ENCODE assay signal across 8 mouse cellular contexts in genomic region chr5:67607804-67608673, GRCm38 (mm10). TPM values are rescaled to one million over a fixed set of nuclear protein-coding genes. Genes with fewer than 3 reads are reported as not detected.
DNase-seq lines count a peak whose midpoint lies in the region; ATAC-seq and TF ChIP-seq lines count a peak whose summit lies in the region.

Shisa3 (plus strand) TSS chr5:67607882.

- H3K9ac ChIP-seq in lung, postnatal 0 days (replicated peaks; ENCODE audit: low read depth) = no peak within 1 kb of the TSS

- 0 out of 2 replicates have a peak within 1 kb of the TSS, but pooled peaks have one; percentile 10 for H3K4me3 ChIP-seq in cortical plate, adult 2 months (ENCODE audit: insufficient read depth, low read length)
- peak within 1 kb of the TSS; percentile 71 for H3K4me3 ChIP-seq in heart, embryonic 10.5 days
- H3K4me3 ChIP-seq in kidney, adult 2 months (ENCODE audit: insufficient read depth, low read depth, low read length) = peak within 1 kb of the TSS; percentile 44
- H3K4me3 ChIP-seq in lung, postnatal 0 days (ENCODE audit: low read depth, low read length) = peak within 1 kb of the TSS; percentile 43

- no peaks in the 10 kb centered on the region for H3K4me1 ChIP-seq in cortical plate, adult 2 months (ENCODE audit: control insufficient read depth, insufficient read depth, low read length)
- peaks cover 19% of the 10 kb centered on the region for H3K4me1 ChIP-seq in heart, embryonic 10.5 days
- no peaks in the 10 kb centered on the region for H3K4me1 ChIP-seq in kidney, adult 2 months (ENCODE audit: control insufficient read depth, insufficient read depth, low read length)
- peaks cover 6% of the 10 kb centered on the region; the same call in 1 of the 2 replicates for H3K4me1 ChIP-seq in lung, postnatal 0 days (ENCODE audit: insufficient read depth, low read depth, low read length)

- H3K9me3 ChIP-seq in heart, embryonic 10.5 days = no peaks in the 10 kb centered on the region
- H3K9me3 ChIP-seq in lung, postnatal 0 days (ENCODE audit: low read length) = no peaks in the 10 kb centered on the region

- H3K36me3 ChIP-seq in heart, embryonic 10.5 days = no peaks in the 10 kb centered on the region
- no peaks in the 10 kb centered on the region for H3K36me3 ChIP-seq in kidney, adult 2 months (ENCODE audit: control insufficient read depth, insufficient read depth, low read length)
- no peaks in the 10 kb centered on the region for H3K36me3 ChIP-seq in lung, postnatal 0 days (ENCODE audit: insufficient read depth, low read length)

- WGBS in heart, embryonic 10.5 days = under 1% methylated on average over 86 of the region's 86 CpGs
- 1% methylated on average over 86 of the region's 86 CpGs for WGBS in kidney, adult 2 months
- 1% methylated on average over 78 of the region's 86 CpGs for WGBS in lung, postnatal 0 days

- no peak for TF ChIP-seq CTCF in cortical plate, adult 2 months (IDR thresholded peaks at IDR 0.05; ENCODE audit: extremely low read depth, insufficient read depth, low read length)
- TF ChIP-seq CTCF in kidney, adult 2 months (conservative IDR thresholded peaks at IDR 0.05; ENCODE audit: insufficient read depth, insufficient read length, low read depth, low read length) = no peak
- peak; percentile 19; the same call in 1 of the 2 replicates for TF ChIP-seq CTCF in lung, postnatal 0 days (IDR thresholded peaks at IDR 0.05)

- H3K27me3 ChIP-seq in heart, embryonic 10.5 days (ENCODE audit: insufficient read depth, poor library complexity, severe bottlenecking) = peaks cover 71% of the 10 kb centered on the region
- H3K27me3 ChIP-seq in kidney, adult 2 months (replicated peaks; ENCODE audit: control insufficient read depth, insufficient read depth, low read length) = peaks cover 2% of the 10 kb centered on the region; the same call in 1 of the 2 replicates
- peaks cover 37% of the 10 kb centered on the region for H3K27me3 ChIP-seq in lung, postnatal 0 days (replicated peaks; ENCODE audit: insufficient read depth, low read length)

- no peak within 1 kb of the TSS for H3K27ac ChIP-seq in cortical plate, adult 2 months (ENCODE audit: insufficient read depth, low read length)
- peak within 1 kb of the TSS; percentile 79 for H3K27ac ChIP-seq in heart, embryonic 10.5 days
- H3K27ac ChIP-seq in kidney, adult 2 months (ENCODE audit: insufficient read depth, low read depth, low read length) = no peak within 1 kb of the TSS
- H3K27ac ChIP-seq in lung, postnatal 0 days (ENCODE audit: low read length) = no peak within 1 kb of the TSS

- peak; percentile 16 to 65 for DNase-seq in spleen, postnatal 4 days (ENCODE audit: low spot score in 2 of 2)
- DNase-seq in spleen, postnatal 14 days (ENCODE audit: low spot score in 2 of 2) = no peak
- peak; percentile 84 for DNase-seq in heart, embryonic 10.5 days (ENCODE audit: low spot score)
- DNase-seq in kidney, adult 2 months = peak; percentile 66
- peak; percentile 46 for DNase-seq in lung, postnatal 0 days (ENCODE audit: low spot score)
- DNase-seq in retina, postnatal 1 day = peak; percentile 83
- DNase-seq in layer of hippocampus, adult 9-11 months = no peak

- no peak for TF ChIP-seq POLR2A in cortical plate, adult 2 months (IDR thresholded peaks at IDR 0.05; ENCODE audit: extremely low read depth, insufficient read depth, low read length)
- TF ChIP-seq POLR2A in kidney, adult 2 months (IDR thresholded peaks at IDR 0.05; ENCODE audit: low read depth, low read length) = no peak

- no peak for TF ChIP-seq EP300 in lung, postnatal 0 days (IDR thresholded peaks at IDR 0.05)

- H3K4me2 ChIP-seq in lung, postnatal 0 days (replicated peaks; ENCODE audit: low read depth, low read length) = peak within 1 kb of the TSS; percentile 87

- peak; percentile 65 for ATAC-seq in lung, postnatal 0 days

RNA-seq across cellular contexts. Expression of gene Shisa3, which starts in this region (rescaled TPM):
- 0.85 and 1.0 TPM in 2 replicates for polyA plus RNA-seq in cortical plate, adult 2 months (2012; rRNA removed)
- 0.90 and 12.9 TPM in 2 replicates for polyA plus RNA-seq in heart, embryonic 10.5 days (2016; fragmentation: Nextera tagmentation; extraction: Ambion mirVana)
- polyA plus RNA-seq in kidney, adult 2 months (2012; rRNA removed) = 11.4 and 12.4 TPM in 2 replicates
- 1.9 TPM in 2 replicates for polyA plus RNA-seq in lung, postnatal 0 days (2015; fragmentation: Nextera tagmentation; extraction: Ambion mirVana)

Comparison
In these comparisons a context has a peak if more than half of its experiments do, and no peak if none do; other contexts are left out.
1. DNase-seq: peak in spleen, postnatal 4 days (2 of 2), heart, embryonic 10.5 days (single experiment), kidney, adult 2 months (single experiment), lung, postnatal 0 days (single experiment) and retina, postnatal 1 day (single experiment); none in spleen, postnatal 14 days (0 of 2) and layer of hippocampus, adult 9-11 months (single experiment).
2. H3K4me3 ChIP-seq: peak in every context shown above with its lines; median percentile 71 in heart, embryonic 10.5 days; 44 in kidney, adult 2 months; 43 in lung, postnatal 0 days; 10 in cortical plate, adult 2 months.